Mouse (Mus musculus) megakaryocyte, embryonic 14.5 days (primary cell): ENCODE results near the gene Ccdc167.

Source experiments
- FLI1 ChIP-seq: IDR thresholded peaks from 2 replicates; pipeline ENCODE4 v1.6.1; 2012; ENCODE audit warnings: low read length, inconsistent platforms, mixed read lengths
- GATA1 ChIP-seq: IDR thresholded peaks from 3 replicates; pipeline ENCODE4 v1.6.1; 2012; ENCODE audit warnings: mixed read lengths, low read length, inconsistent platforms, borderline replicate concordance

- TF ChIP-seq FLI1 (no peak), GATA1 (no peak)
Measured at GRCm38 (mm10) chr17:29686771-29687170, 30.1 kb downstream of the Ccdc167 start.
